Mouse (Mus musculus): ENCODE results near the gene Csta1. TPM values are rescaled to one million over a fixed set of nuclear protein-coding genes. Genes with fewer than 3 reads are reported as not detected.

The Csta1 gene
- polyA plus RNA-seq, 1 experiment, result not detected

- peak overlapping the region; percentile 97 for H3K4me3 ChIP-seq (ENCODE audit: insufficient read depth, low read length)
- peaks cover 5% of the 10 kb centered on the region; the same call in 1 of the 2 replicates for H3K4me1 ChIP-seq (ENCODE audit: control insufficient read depth, insufficient read depth, low read length)
- TF ChIP-seq CTCF (IDR thresholded peaks at IDR 0.05; ENCODE audit: borderline replicate concordance, insufficient read depth, low read length) (no peak), POLR2A (IDR thresholded peaks at IDR 0.05; ENCODE audit: low read depth, low read length) (no peak)
- H3K27ac ChIP-seq (ENCODE audit: insufficient read depth, low read length), result peak overlapping the region; percentile 65
Observed at GRCm38 (mm10) chr16:36071071-36071449, 60.0 kb downstream of the Csta1 start.

Other genes starting within 250 kb of the Csta1 start
- 19.8 and 26.5 TPM in 2 replicates for gene Parp9, start 192.8 kb downstream of the Csta1 start, polyA plus RNA-seq (2011; ENCODE audit: insufficient read length, low read depth, missing spikeins)
- gene Dtx3l, start 192.1 kb downstream of the Csta1 start, polyA plus RNA-seq (2011; ENCODE audit: insufficient read length, low read depth, missing spikeins), result 10.2 and 12.9 TPM in 2 replicates
- gene Kpna1, start 152.5 kb downstream of the Csta1 start, polyA plus RNA-seq (2011; ENCODE audit: insufficient read length, low read depth, missing spikeins), result 83.9 and 86.7 TPM in 2 replicates
- 3.2 and 4.8 TPM in 2 replicates for gene Wdr5b, start 90.1 kb downstream of the Csta1 start, polyA plus RNA-seq (2011; ENCODE audit: insufficient read length, low read depth, missing spikeins)
- gene Fam162a, start 59.6 kb downstream of the Csta1 start, polyA plus RNA-seq (2011; ENCODE audit: insufficient read length, low read depth, missing spikeins), result 220 and 237 TPM in 2 replicates
- gene Ccdc58, start 59.6 kb downstream of the Csta1 start, polyA plus RNA-seq (2011; ENCODE audit: insufficient read length, low read depth, missing spikeins), result 85.6 and 95.9 TPM in 2 replicates
- gene Stfa2l1, start 25.6 kb upstream of the Csta1 start, polyA plus RNA-seq (2011; ENCODE audit: insufficient read length, low read depth, missing spikeins), result not detected in 2 replicates
- not detected in 2 replicates for gene Gm5483, start 53.0 kb upstream of the Csta1 start, polyA plus RNA-seq (2011; ENCODE audit: insufficient read length, low read depth, missing spikeins)
- not detected in 2 replicates for gene Gm5416, start 79.2 kb upstream of the Csta1 start, polyA plus RNA-seq (2011; ENCODE audit: insufficient read length, low read depth, missing spikeins)
- not detected in 2 replicates for gene 2010005H15Rik, start 90.2 kb upstream of the Csta1 start, polyA plus RNA-seq (2011; ENCODE audit: insufficient read length, low read depth, missing spikeins)
- not detected in 2 replicates for gene Stfa1, start 145.7 kb upstream of the Csta1 start, polyA plus RNA-seq (2011; ENCODE audit: insufficient read length, low read depth, missing spikeins)
- gene BC117090, start 203.1 kb upstream of the Csta1 start, polyA plus RNA-seq (2011; ENCODE audit: insufficient read length, low read depth, missing spikeins), result not detected in 2 replicates
- not detected in 2 replicates for gene BC100530, start 236.5 kb upstream of the Csta1 start, polyA plus RNA-seq (2011; ENCODE audit: insufficient read length, low read depth, missing spikeins)

All from embryonic fibroblast, embryonic 13.5 days (primary cell).